Mouse (Mus musculus) megakaryocyte, embryonic 14.5 days (primary cell): ENCODE measurements around the gene Ntng1.

Source experiments
- FLI1 ChIP-seq: IDR thresholded peaks from 2 replicates; pipeline ENCODE4 v1.6.1; 2012; ENCODE audit warnings: low read length, inconsistent platforms, mixed read lengths
- GATA1 ChIP-seq: IDR thresholded peaks from 3 replicates; pipeline ENCODE4 v1.6.1; 2012; ENCODE audit warnings: mixed read lengths, low read length, inconsistent platforms, borderline replicate concordance

GRCm38 (mm10) chr3:110143206-110144061 lies at the start of gene Ntng1:
- no peak for TF ChIP-seq GATA1
- TF ChIP-seq FLI1: no peak
